Mouse (Mus musculus) liver, embryonic 16.5 days (tissue): ENCODE measurements around the gene Fry. TPM values are rescaled to one million over a fixed set of nuclear protein-coding genes. Genes with fewer than 3 reads are reported as not detected.

Source experiments
- ATAC-seq: fragments of 200-750 bp; cut with Nextera tagmentation; 2 replicates; pipeline ENCODE4 v1.8.0; 2017; ENCODE audit warnings: low read depth, mild to moderate bottlenecking, moderate number of reproducible peaks, moderate library complexity
- H3K27ac ChIP-seq: fragments of 300-500 bp; sonication (generic); 2 replicates; pipeline ENCODE4 v1.5.1; 2014; ENCODE audit warnings: mild to moderate bottlenecking, low read length
- H3K27me3 ChIP-seq: fragments of 300-500 bp; sonication (generic); 2 replicates; pipeline ENCODE4 v1.6.1; 2014; ENCODE audit warnings: low read depth, low read length, mixed read lengths; ENCODE audit not compliant: control insufficient read depth, insufficient read depth
- H3K36me3 ChIP-seq: fragments of 300-500 bp; sonication (generic); 2 replicates; pipeline ENCODE4 v1.6.1; 2014; ENCODE audit warnings: mild to moderate bottlenecking; ENCODE audit not compliant: control insufficient read depth, insufficient read depth
- H3K4me1 ChIP-seq: fragments of 300-500 bp; sonication (generic); 2 replicates; pipeline ENCODE4 v1.6.1; 2014; ENCODE audit warnings: low read depth, low read length, mixed read lengths; ENCODE audit not compliant: control insufficient read depth
- H3K4me2 ChIP-seq: fragments of 300-500 bp; sonication (generic); 2 replicates; pipeline ENCODE4 v1.6.1; 2014; ENCODE audit warnings: low read depth, low read length, mixed read lengths
- H3K4me3 ChIP-seq: fragments of 300-500 bp; sonication (generic); 2 replicates; pipeline ENCODE4 v1.5.1; 2014; ENCODE audit warnings: low read depth, mild to moderate bottlenecking, low read length
- H3K9ac ChIP-seq: fragments of 300-500 bp; sonication (generic); 2 replicates; pipeline ENCODE4 v1.6.1; 2014; ENCODE audit warnings: low read depth, low read length
- H3K9me3 ChIP-seq: fragments of 300-500 bp; sonication (generic); replicated peaks from 2 replicates; pipeline ENCODE4 v1.6.1; 2016; ENCODE audit warnings: low read length; ENCODE audit not compliant: control insufficient read depth
- WGBS: fragments of 180-500 bp; shearing (Covaris S2); extraction: QIAGEN DNeasy Blood & Tissue Kit; methylation state at CpG from one replicate; pipeline ENCODE4 v1.1.7; 2014; ENCODE audit not compliant: insufficient replicate concordance; 5-methylcytosine and 5-hydroxymethylcytosine counted together
- polyA plus RNA-seq: library from polyadenylated mRNA; unstranded; fragments of >200 nt; fragmentation: Nextera tagmentation; extraction: Ambion mirVana; gene quantifications from 2 replicates; pipeline ENCODE4 v1.2.1, GENCODE M21; 2015

The Fry gene
- polyA plus RNA-seq, 1 experiment from 2014 or later, result 2.7 TPM

DNA sequence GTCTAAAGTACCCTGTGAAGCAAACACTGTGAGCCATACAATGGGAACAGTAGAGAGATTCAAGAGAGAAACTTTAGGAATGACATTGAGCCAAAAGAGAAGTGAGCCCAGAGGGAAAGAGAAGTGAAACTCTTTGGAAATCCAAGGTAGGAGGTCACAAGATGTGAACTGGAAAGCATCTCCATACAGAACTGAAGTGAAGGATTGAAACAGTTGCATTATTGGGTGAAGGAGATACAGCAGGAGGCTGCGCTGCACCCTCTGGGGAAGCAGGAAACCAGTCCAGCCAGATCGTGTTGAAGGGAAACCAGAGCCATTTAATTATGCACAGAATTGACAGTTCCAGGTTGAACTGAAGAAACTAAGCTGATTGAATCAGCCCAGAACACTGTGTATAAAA, 22.1 kb downstream of the Fry start:
- no peak overlapping the region for H3K4me2 ChIP-seq
- H3K9ac ChIP-seq, result no peak overlapping the region
- no peaks in the 10 kb centered on the region for H3K36me3 ChIP-seq
- H3K4me3 ChIP-seq, result no peak overlapping the region
- ATAC-seq, result no peak
- 50% methylated on average over 2 of the region's 2 CpGs for WGBS
- H3K27ac ChIP-seq, result no peak overlapping the region
- no peaks in the 10 kb centered on the region for H3K4me1 ChIP-seq
- H3K9me3 ChIP-seq, result no peaks in the 10 kb centered on the region
- no peaks in the 10 kb centered on the region for H3K27me3 ChIP-seq

DNA sequence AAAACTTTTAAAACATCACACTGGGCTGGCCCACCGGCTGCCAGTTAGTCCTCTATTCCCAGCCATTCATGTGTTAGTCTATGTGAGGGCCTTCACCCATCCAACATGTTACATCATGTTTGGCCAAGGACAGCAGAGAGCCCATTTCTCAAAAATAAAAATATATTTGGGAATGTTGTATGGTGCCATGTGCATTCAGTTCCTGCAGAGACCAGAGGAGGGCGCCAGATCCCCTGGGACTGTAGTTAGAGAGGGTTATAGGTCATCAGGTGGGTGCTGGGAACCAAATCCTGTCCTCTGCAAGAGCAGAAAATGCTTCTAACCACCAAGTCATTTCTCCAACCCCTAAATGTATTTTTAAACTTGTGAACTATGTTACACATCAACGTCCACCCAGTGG, 27.5 kb downstream of the Fry start:
- no peaks in the 10 kb centered on the region for H3K36me3 ChIP-seq
- no peak for ATAC-seq
- H3K4me2 ChIP-seq, result no peak overlapping the region
- no peaks in the 10 kb centered on the region for H3K9me3 ChIP-seq
- no peak overlapping the region for H3K9ac ChIP-seq
- 51% methylated on average over 3 of the region's 3 CpGs for WGBS
- H3K4me3 ChIP-seq, result no peak overlapping the region
- H3K4me1 ChIP-seq, result no peaks in the 10 kb centered on the region
- no peak overlapping the region for H3K27ac ChIP-seq
- H3K27me3 ChIP-seq, result no peaks in the 10 kb centered on the region

DNA sequence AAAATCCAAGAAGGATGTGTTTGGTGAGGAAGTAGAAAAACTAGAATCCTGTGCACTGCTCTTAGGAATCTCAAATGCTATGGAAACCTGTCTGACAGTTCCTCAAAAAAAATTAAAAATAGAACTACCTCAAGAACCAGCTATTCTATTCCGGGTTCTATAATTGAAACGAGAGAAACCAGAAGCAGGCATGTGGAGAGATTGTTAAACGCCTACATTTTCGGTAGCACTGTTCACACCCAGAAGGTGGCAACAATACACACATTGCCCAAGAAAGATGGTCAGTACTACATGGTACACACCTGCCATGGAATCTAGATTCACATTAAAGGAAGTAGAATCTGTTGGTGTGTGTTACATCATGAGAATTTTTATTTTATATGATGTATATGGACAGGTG, 28.2 kb downstream of the Fry start:
- no peak overlapping the region for H3K4me3 ChIP-seq
- H3K9ac ChIP-seq, result no peak overlapping the region
- ATAC-seq, result no peak
- H3K4me1 ChIP-seq, result no peaks in the 10 kb centered on the region
- no peak overlapping the region for H3K27ac ChIP-seq
- WGBS, result 78% methylated on average over 4 of the region's 4 CpGs
- H3K27me3 ChIP-seq, result no peaks in the 10 kb centered on the region
- no peaks in the 10 kb centered on the region for H3K36me3 ChIP-seq
- no peaks in the 10 kb centered on the region for H3K9me3 ChIP-seq
- no peak overlapping the region for H3K4me2 ChIP-seq

DNA sequence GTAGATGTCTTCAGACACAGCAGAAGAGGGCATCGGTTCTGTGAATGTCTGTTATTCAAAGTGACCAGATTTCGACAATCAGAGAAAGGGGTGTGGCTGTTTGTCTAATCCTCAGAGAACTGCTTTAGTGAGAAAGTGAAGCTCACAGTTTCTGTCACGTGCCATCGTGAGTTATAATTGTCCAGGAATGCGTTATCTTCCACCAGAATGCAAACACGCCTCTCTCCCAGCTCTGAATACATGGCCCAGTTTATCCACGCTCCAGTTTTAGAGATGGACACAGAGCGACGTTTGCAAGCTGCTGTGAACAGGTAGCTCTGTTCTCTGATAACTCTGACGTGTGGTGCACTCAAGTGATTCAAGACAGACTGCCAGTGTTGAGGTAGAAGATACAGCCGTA, 31.3 kb downstream of the Fry start:
- Histone ChIP-seq H3K4me2 (no peak overlapping the region), H3K36me3 (no peaks in the 10 kb centered on the region), H3K27me3 (no peaks in the 10 kb centered on the region), H3K9me3 (no peaks in the 10 kb centered on the region), H3K4me1 (no peaks in the 10 kb centered on the region), H3K4me3 (no peak overlapping the region), H3K27ac (no peak overlapping the region), H3K9ac (no peak overlapping the region)
- ATAC-seq, result no peak
- WGBS, result 64% methylated on average over 11 of the region's 11 CpGs

DNA sequence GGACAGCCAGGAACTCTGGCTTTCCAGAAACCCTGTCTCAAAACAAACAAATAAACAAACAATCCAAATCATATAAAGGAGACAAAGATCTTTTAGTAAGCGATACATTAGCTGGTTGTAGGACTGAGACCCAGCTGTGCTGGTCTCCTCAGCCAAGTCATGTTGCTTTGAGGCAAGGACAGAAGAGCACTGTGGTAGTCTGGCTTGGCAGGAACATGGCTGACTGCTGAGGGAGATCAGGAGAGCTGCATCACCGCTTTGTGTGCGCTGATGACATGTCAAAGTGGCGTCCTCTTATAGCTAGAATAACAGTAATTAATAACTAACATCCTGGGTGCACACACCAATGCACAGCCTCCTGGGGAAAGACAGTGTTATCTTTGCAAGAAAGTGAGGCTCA, 32.5 kb downstream of the Fry start:
- WGBS, result 79% methylated on average over 4 of the region's 4 CpGs
- H3K4me3 ChIP-seq, result no peak overlapping the region
- H3K27me3 ChIP-seq, result no peaks in the 10 kb centered on the region
- H3K27ac ChIP-seq, result no peak overlapping the region
- H3K36me3 ChIP-seq, result no peaks in the 10 kb centered on the region
- ATAC-seq, result no peak
- H3K9ac ChIP-seq, result no peak overlapping the region
- H3K4me1 ChIP-seq, result no peaks in the 10 kb centered on the region
- no peak overlapping the region for H3K4me2 ChIP-seq
- no peaks in the 10 kb centered on the region for H3K9me3 ChIP-seq

DNA sequence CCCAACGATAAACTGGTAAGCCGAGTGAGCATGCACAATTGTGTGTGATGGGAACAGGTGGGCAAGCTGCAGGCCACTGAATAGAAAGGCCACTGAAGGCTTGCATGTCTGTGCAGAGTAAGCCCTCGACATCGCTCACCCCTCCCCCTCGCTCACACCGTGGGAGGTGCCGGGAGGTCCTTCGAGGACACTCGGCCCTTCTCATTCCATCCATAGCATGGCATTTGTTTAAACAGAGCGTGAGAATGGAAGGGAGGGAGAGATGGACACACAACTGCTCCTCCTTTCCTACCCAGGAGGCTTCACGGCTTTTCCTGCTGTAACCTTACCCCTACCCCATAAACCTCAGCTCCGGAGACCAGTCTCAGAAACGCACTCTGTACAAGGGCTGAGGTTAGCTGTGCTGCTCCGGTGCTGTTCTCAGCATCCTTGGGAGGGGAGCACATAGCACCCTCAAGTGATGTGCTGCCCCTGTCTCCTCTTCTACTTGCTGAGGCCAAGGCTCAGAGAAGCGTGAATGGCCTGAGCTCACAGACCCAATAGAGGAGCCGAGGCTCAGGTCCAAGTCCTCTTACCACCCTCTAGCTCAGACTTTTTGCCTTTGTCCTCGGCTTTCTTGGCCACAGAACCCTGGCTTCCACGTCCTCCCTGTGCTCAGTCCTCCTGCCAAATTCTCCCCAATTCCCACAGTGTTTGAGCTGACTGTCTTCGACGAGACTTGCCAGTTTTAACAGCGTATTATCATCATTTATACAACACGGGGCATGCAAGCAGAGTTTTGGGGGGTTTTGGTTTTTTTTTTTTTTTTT, 33.8 kb downstream of the Fry start:
- H3K36me3 ChIP-seq, result no peaks in the 10 kb centered on the region
- WGBS, result 68% methylated on average over 22 of the region's 22 CpGs
- no peaks in the 10 kb centered on the region for H3K9me3 ChIP-seq
- no peak overlapping the region for H3K4me2 ChIP-seq
- no peaks in the 10 kb centered on the region for H3K4me1 ChIP-seq
- no peak for ATAC-seq
- H3K4me3 ChIP-seq, result no peak overlapping the region
- H3K9ac ChIP-seq, result no peak overlapping the region
- H3K27me3 ChIP-seq, result no peaks in the 10 kb centered on the region
- no peak overlapping the region for H3K27ac ChIP-seq

DNA sequence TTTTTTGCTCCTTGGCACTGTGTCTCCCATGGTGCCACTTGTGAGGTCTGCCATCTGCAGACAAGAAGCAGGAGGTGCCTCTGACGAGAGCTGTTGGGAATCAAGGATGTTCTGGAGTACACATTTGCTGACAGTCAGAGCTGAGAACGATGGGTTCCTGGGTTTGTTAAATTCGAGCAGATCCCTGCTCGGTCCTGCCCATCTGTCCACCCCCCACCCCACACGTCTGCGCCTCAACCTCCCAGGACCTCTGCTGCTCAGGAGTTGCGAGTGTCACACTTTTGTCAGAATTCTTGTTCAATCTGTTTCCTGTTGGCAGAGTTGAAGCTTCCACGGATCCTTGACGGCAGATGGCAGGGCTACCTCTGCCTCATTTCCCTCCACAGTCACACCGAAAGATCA, 34.4 kb downstream of the Fry start:
- Histone ChIP-seq H3K4me1 (no peaks in the 10 kb centered on the region), H3K27ac (no peak overlapping the region), H3K9ac (no peak overlapping the region), H3K4me3 (no peak overlapping the region), H3K9me3 (no peaks in the 10 kb centered on the region), H3K4me2 (no peak overlapping the region), H3K27me3 (no peaks in the 10 kb centered on the region), H3K36me3 (no peaks in the 10 kb centered on the region)
- no peak for ATAC-seq
- WGBS, result 64% methylated on average over 10 of the region's 10 CpGs

DNA sequence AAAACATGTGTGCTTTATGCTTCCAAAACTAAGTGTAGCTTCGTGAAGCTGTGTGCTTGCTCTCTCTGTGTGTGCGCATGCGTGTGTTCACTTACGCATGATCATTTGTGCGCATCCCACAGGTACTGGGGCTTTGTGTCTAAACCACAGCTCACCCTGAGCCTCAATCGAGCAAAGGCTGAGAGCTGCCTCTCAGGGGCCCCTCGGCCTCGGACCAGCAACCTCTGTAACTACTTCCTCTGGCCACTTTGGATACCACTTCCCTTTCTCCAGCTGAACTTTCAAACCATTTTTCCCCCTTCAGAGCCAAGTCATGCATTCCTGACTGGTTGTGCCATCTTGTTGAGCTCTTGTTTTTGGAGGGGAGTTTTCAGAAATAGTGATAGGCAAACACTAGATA, 36.9 kb downstream of the Fry start:
- Histone ChIP-seq H3K27me3 (no peaks in the 10 kb centered on the region), H3K9ac (no peak overlapping the region), H3K4me1 (no peaks in the 10 kb centered on the region), H3K36me3 (no peaks in the 10 kb centered on the region), H3K4me3 (no peak overlapping the region), H3K4me2 (no peak overlapping the region), H3K27ac (no peak overlapping the region; the same call in 1 of the 2 replicates), H3K9me3 (no peaks in the 10 kb centered on the region)
- WGBS, result 43% methylated on average over 8 of the region's 8 CpGs
- no peak for ATAC-seq

DNA sequence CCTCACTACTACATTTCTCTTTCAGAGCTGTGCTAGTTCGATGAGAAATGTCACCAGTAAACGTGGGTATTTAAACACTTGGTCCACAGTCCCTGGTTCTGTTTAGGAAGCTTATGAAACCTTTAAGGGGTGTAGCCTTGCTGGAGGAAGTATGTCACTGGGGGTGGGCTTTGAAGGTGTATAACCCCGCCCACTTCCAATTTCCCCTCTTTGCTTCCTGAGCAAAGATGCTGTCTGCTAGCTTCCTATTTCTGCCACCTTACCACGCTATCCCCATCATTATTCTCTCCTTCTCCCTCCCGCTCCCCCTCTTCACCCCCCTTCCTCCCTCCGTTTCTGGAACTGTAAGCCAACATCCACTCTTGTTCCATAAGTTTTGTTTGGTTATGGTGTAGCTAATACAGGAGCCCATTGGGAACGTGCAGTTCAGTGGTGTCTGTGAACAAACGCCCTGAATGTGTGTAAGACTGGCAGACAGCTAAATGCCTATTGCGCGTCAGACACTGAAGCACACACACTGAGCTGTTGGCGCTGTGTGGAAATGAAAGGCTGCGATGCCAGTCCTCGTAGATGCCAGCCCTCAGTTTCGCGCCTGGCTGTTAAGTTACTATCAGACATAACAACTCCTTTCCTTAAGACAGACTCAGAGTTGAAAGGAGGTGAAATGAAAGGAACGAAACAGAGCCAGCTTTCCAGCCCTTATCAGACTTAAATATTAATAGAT, 37.8 kb downstream of the Fry start:
- Histone ChIP-seq H3K9me3 (no peaks in the 10 kb centered on the region), H3K4me2 (peak overlapping the region; percentile 21; the same call in 1 of the 2 replicates), H3K4me1 (no peaks in the 10 kb centered on the region), H3K9ac (no peak overlapping the region), H3K4me3 (no peak overlapping the region), H3K36me3 (no peaks in the 10 kb centered on the region), H3K27me3 (no peaks in the 10 kb centered on the region), H3K27ac (peak overlapping the region; percentile 4; the same call in 1 of the 2 replicates)
- WGBS, result 68% methylated on average over 16 of the region's 16 CpGs
- 0 out of 2 replicates have a peak, but pooled peaks have one; percentile 10 for ATAC-seq
